Mouse (Mus musculus) stomach, embryonic 14.5 days (tissue): Measurements from ENCODE around the gene Mycbp2. TPM values are rescaled to one million over a fixed set of nuclear protein-coding genes. Genes with fewer than 3 reads are reported as not detected.

Experiments
- ATAC-seq: fragments of 200-750 bp; cut with Nextera tagmentation; 2 replicates; pipeline ENCODE4 v1.8.0; 2017; ENCODE audit warnings: low read depth, moderate TSS enrichment; ENCODE audit not compliant: insufficient number of reproducible peaks, insufficient read depth, low FRiP score
- H3K27ac ChIP-seq: fragments of 300-500 bp; sonication (generic); 2 replicates; pipeline ENCODE4 v1.5.1; 2014; ENCODE audit warnings: mild to moderate bottlenecking, low read length, moderate library complexity, mixed read lengths
- H3K27me3 ChIP-seq: fragments of 300-500 bp; sonication (generic); 2 replicates; pipeline ENCODE4 v1.6.1; 2014; ENCODE audit warnings: low read length, control low read depth, mixed read lengths; ENCODE audit not compliant: control insufficient read depth, insufficient read depth
- H3K36me3 ChIP-seq: fragments of 300-500 bp; sonication (generic); 2 replicates; pipeline ENCODE4 v1.6.1; 2014; ENCODE audit warnings: mild to moderate bottlenecking, control low read depth, low read length, moderate library complexity, mixed read lengths; ENCODE audit not compliant: control insufficient read depth, insufficient read depth
- H3K4me1 ChIP-seq: fragments of 300-500 bp; sonication (generic); 2 replicates; pipeline ENCODE4 v1.6.1; 2014; ENCODE audit warnings: low read length, control low read depth, mixed read lengths; ENCODE audit not compliant: control insufficient read depth, insufficient read depth
- H3K4me2 ChIP-seq: fragments of 300-500 bp; sonication (generic); replicated peaks from 2 replicates; pipeline ENCODE4 v1.6.1; 2014; ENCODE audit warnings: low read depth, low read length, control low read depth
- H3K4me3 ChIP-seq: fragments of 300-500 bp; sonication (generic); 2 replicates; pipeline ENCODE4 v1.5.1; 2014; ENCODE audit warnings: low read depth, low read length, control low read depth
- H3K9ac ChIP-seq: fragments of 300-500 bp; sonication (generic); replicated peaks from 2 replicates; pipeline ENCODE4 v1.6.1; 2014; ENCODE audit warnings: low read depth, mild to moderate bottlenecking, control low read depth, low read length, moderate library complexity, mixed read lengths
- H3K9me3 ChIP-seq: fragments of 300-500 bp; sonication (generic); 2 replicates; pipeline ENCODE4 v1.6.1; 2016; ENCODE audit warnings: low read depth, low read length, control low read depth; ENCODE audit not compliant: control insufficient read depth
- WGBS: fragments of 180-500 bp; shearing (Covaris S2); extraction: QIAGEN DNeasy Blood & Tissue Kit; methylation state at CpG from one replicate; pipeline ENCODE4 v1.1.7; 2014; 5-methylcytosine and 5-hydroxymethylcytosine counted together
- polyA plus RNA-seq: library from polyadenylated mRNA; unstranded; fragments of >200 nt; fragmentation: Nextera tagmentation; extraction: Ambion mirVana; gene quantifications from 2 replicates; pipeline ENCODE4 v1.2.1, GENCODE M21; 2014

The Mycbp2 gene
- polyA plus RNA-seq, 1 experiment from 2014 or later = 37.8 TPM

- no peaks in the 10 kb centered on the region for H3K27me3 ChIP-seq
- H3K27ac ChIP-seq = no peak overlapping the region
- peaks cover 21% of the 10 kb centered on the region; the same call in 1 of the 2 replicates for H3K36me3 ChIP-seq
- H3K9me3 ChIP-seq = no peaks in the 10 kb centered on the region; the same call in 1 of the 2 replicates
- H3K4me1 ChIP-seq = no peaks in the 10 kb centered on the region
- WGBS = 95% methylated on average over 4 of the region's 4 CpGs
- no peak overlapping the region for H3K9ac ChIP-seq
- no peak overlapping the region for H3K4me3 ChIP-seq
- H3K4me2 ChIP-seq = no peak overlapping the region
- ATAC-seq = no peak
These were observed 33.7 kb downstream of the Mycbp2 start for GRCm38 (mm10) chr14:103312926-103313325.

DNA sequence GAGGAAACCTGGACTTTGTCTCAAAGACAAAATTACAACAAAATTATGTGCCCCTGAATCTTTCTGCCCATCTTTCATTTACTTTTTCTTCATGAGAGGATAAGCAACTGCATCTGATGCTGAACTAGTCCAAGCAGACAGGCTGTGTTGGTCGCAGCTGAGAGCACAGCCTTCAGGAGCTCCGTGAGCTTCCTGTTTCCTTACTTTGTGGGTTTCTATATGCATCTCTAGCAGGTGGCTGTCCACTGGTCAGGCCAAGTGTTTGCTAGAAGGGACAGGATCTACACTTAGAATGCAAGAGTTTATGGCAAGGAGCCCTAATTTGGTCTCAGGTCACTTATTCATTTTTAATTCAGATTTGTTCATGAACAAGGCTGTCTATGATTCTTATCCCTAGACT lies 50.4 kb downstream of the Mycbp2 start:
- H3K36me3 ChIP-seq = peaks cover 12% of the 10 kb centered on the region
- no peak for ATAC-seq
- H3K4me1 ChIP-seq = no peaks in the 10 kb centered on the region
- no peak overlapping the region for H3K27ac ChIP-seq
- no peaks in the 10 kb centered on the region for H3K9me3 ChIP-seq
- no peak overlapping the region for H3K4me3 ChIP-seq
- no peak overlapping the region for H3K4me2 ChIP-seq
- no peaks in the 10 kb centered on the region for H3K27me3 ChIP-seq
- WGBS = 97% methylated on average over 2 of the region's 2 CpGs
- H3K9ac ChIP-seq = no peak overlapping the region

- Histone ChIP-seq H3K27me3 (no peaks in the 10 kb centered on the region), H3K4me3 (no peak overlapping the region), H3K9ac (no peak overlapping the region), H3K36me3 (peaks cover 21% of the 10 kb centered on the region), H3K4me1 (no peaks in the 10 kb centered on the region), H3K27ac (no peak overlapping the region), H3K9me3 (no peaks in the 10 kb centered on the region), H3K4me2 (no peak overlapping the region)
- WGBS = 81% methylated on average over 2 of the region's 2 CpGs
- ATAC-seq = no peak
These were observed 60.0 kb downstream of the Mycbp2 start for GRCm38 (mm10) chr14:103286650-103287049.

DNA sequence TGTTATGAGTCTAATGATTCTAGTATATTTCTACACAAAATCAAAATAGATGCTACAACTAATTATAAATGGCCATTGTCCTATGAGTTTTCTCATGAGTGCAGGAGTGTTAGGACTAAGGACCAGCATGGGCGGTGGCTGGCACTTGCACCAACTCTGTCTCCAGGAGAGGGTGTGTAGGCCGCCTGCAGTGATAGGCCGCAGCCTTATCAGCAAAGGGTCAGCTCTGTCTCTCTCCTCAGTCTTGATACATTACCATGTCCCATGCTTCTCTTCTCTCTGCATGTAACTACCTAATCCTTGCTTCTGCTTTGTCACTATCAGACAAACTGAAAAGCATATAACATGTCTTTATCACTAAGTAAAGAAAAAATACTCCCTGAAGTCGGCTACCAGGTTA lies 69.9 kb downstream of the Mycbp2 start:
- Histone ChIP-seq H3K36me3 (peaks cover 4% of the 10 kb centered on the region; the same call in 1 of the 2 replicates), H3K9me3 (no peaks in the 10 kb centered on the region), H3K27me3 (no peaks in the 10 kb centered on the region), H3K9ac (no peak overlapping the region), H3K4me3 (no peak overlapping the region), H3K4me2 (no peak overlapping the region), H3K4me1 (no peaks in the 10 kb centered on the region), H3K27ac (no peak overlapping the region)
- 89% methylated on average over 4 of the region's 4 CpGs for WGBS
- ATAC-seq = no peak

GRCm38 (mm10) chr14:103260437-103260836 lies 86.2 kb downstream of the Mycbp2 start:
- Histone ChIP-seq H3K27me3 (no peaks in the 10 kb centered on the region), H3K27ac (no peak overlapping the region), H3K9me3 (no peaks in the 10 kb centered on the region), H3K4me2 (no peak overlapping the region), H3K4me1 (no peaks in the 10 kb centered on the region), H3K36me3 (peaks cover 15% of the 10 kb centered on the region), H3K9ac (no peak overlapping the region), H3K4me3 (no peak overlapping the region)
- no peak for ATAC-seq
- 93% methylated on average over 2 of the region's 2 CpGs for WGBS

DNA sequence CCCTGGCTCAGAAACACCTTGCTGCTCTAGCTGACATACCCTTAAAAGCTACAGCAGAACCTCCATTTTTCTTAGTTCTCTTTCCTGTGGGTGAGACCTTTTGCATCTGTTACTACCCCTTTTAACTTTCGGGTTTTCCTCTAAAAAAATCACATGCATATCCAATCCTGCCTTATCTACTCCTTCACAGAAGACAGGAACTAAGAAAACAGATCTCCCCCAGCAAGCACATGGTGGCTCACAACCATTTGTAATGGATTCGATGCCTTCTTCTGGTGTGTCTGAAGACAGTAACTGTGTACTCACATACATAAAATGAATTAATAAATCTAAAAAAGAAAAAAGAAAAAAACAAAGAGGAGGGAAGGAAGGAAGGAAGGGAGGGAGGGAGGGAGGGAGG lies 87.9 kb downstream of the Mycbp2 start:
- no peak overlapping the region for H3K27ac ChIP-seq
- 88% methylated on average over 2 of the region's 2 CpGs for WGBS
- H3K4me2 ChIP-seq = no peak overlapping the region
- ATAC-seq = no peak
- peaks cover 15% of the 10 kb centered on the region for H3K36me3 ChIP-seq
- H3K9ac ChIP-seq = no peak overlapping the region
- no peaks in the 10 kb centered on the region for H3K4me1 ChIP-seq
- no peak overlapping the region for H3K4me3 ChIP-seq
- H3K27me3 ChIP-seq = no peaks in the 10 kb centered on the region
- no peaks in the 10 kb centered on the region for H3K9me3 ChIP-seq

GRCm38 (mm10) chr14:103256866-103257265 lies 89.7 kb downstream of the Mycbp2 start:
- H3K27ac ChIP-seq = no peak overlapping the region
- 95% methylated on average over 7 of the region's 7 CpGs for WGBS
- H3K27me3 ChIP-seq = no peaks in the 10 kb centered on the region
- H3K4me2 ChIP-seq = no peak overlapping the region
- no peak for ATAC-seq
- no peak overlapping the region for H3K4me3 ChIP-seq
- H3K9ac ChIP-seq = no peak overlapping the region
- no peaks in the 10 kb centered on the region for H3K4me1 ChIP-seq
- no peaks in the 10 kb centered on the region for H3K9me3 ChIP-seq
- peaks cover 15% of the 10 kb centered on the region for H3K36me3 ChIP-seq

GRCm38 (mm10) chr14:103254311-103254710 lies 92.3 kb downstream of the Mycbp2 start:
- H3K27ac ChIP-seq = no peak overlapping the region
- H3K9me3 ChIP-seq = no peaks in the 10 kb centered on the region
- no peak for ATAC-seq
- H3K4me1 ChIP-seq = no peaks in the 10 kb centered on the region
- peaks cover 13% of the 10 kb centered on the region for H3K36me3 ChIP-seq
- no peak overlapping the region for H3K4me3 ChIP-seq
- WGBS = 94% methylated on average over 2 of the region's 2 CpGs
- H3K4me2 ChIP-seq = no peak overlapping the region
- H3K27me3 ChIP-seq = no peaks in the 10 kb centered on the region
- H3K9ac ChIP-seq = no peak overlapping the region

DNA sequence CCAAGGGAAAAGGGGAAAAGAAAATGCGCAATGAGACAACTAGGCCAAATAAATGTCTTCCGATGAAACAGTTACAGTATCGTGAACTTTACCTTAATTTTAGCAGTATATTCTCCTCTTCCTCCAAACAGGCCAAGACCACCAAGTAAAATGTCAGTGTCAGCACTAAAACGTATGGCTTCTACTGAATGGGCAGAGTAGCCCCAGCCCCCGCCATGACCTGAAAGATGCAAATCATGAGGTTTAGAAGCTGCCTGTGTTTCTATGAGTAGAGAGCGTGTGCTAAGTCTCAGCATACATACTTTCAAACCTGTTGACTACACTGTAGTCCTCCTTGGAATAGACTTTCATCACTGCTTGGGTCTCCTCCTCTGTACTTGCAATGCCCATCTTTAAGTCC lies 104.6 kb downstream of the Mycbp2 start:
- ATAC-seq = no peak
- Histone ChIP-seq H3K9me3 (no peaks in the 10 kb centered on the region), H3K27me3 (no peaks in the 10 kb centered on the region), H3K9ac (no peak overlapping the region), H3K4me3 (no peak overlapping the region), H3K27ac (no peak overlapping the region), H3K4me2 (no peak overlapping the region), H3K36me3 (peaks cover 12% of the 10 kb centered on the region), H3K4me1 (no peaks in the 10 kb centered on the region)
- WGBS = 95% methylated on average over 6 of the region's 6 CpGs
